Mouse (Mus musculus): ENCODE data around the gene Fig4.

Fig4 gene

GRCm38 (mm10) chr10:41156693-41157092, 146.4 kb downstream of the Fig4 start:
- Histone ChIP-seq H3K4me3 (replicated peaks; ENCODE audit: low read length) (no peak overlapping the region), H3K4me1 (replicated peaks; ENCODE audit: low read depth, low read length) (peaks cover 1% of the 10 kb centered on the region; the same call in 1 of the 2 replicates), H3K9me3 (ENCODE audit: low read length) (no peaks in the 10 kb centered on the region), H3K36me3 (ENCODE audit: insufficient read depth, low read length) (no peaks in the 10 kb centered on the region), H3K27me3 (ENCODE audit: insufficient read depth, low read length) (peaks cover 9% of the 10 kb centered on the region)
- TF ChIP-seq NANOG (IDR thresholded peaks at IDR 0.05; ENCODE audit: borderline replicate concordance, low read length) (no peak), POU5F1 (IDR thresholded peaks at IDR 0.05; ENCODE audit: borderline replicate concordance, low read length) (no peak), CTCF (conservative IDR thresholded peaks at IDR 0.05; ENCODE audit: low read length) (no peak)

- H3K4me3 ChIP-seq (replicated peaks; ENCODE audit: low read length), result no peak overlapping the region
- H3K27me3 ChIP-seq (ENCODE audit: insufficient read depth, low read length), result peaks cover 25% of the 10 kb centered on the region
- TF ChIP-seq CTCF (conservative IDR thresholded peaks at IDR 0.05; ENCODE audit: low read length) (no peak), NANOG (IDR thresholded peaks at IDR 0.05; ENCODE audit: borderline replicate concordance, low read length) (no peak), POU5F1 (IDR thresholded peaks at IDR 0.05; ENCODE audit: borderline replicate concordance, low read length) (no peak)
- no peaks in the 10 kb centered on the region for H3K36me3 ChIP-seq (ENCODE audit: insufficient read depth, low read length)
- peaks cover 11% of the 10 kb centered on the region for H3K4me1 ChIP-seq (replicated peaks; ENCODE audit: low read depth, low read length)
- H3K9me3 ChIP-seq (ENCODE audit: low read length), result no peaks in the 10 kb centered on the region
These were observed 149.8 kb downstream of the Fig4 start for GRCm38 (mm10) chr10:41153229-41153750.

- peaks cover 32% of the 10 kb centered on the region for H3K27me3 ChIP-seq (ENCODE audit: insufficient read depth, low read length)
- TF ChIP-seq CTCF (conservative IDR thresholded peaks at IDR 0.05; ENCODE audit: low read length) (no peak), NANOG (IDR thresholded peaks at IDR 0.05; ENCODE audit: borderline replicate concordance, low read length) (no peak), POU5F1 (IDR thresholded peaks at IDR 0.05; ENCODE audit: borderline replicate concordance, low read length) (no peak)
- no peaks in the 10 kb centered on the region for H3K36me3 ChIP-seq (ENCODE audit: insufficient read depth, low read length)
- H3K4me1 ChIP-seq (replicated peaks; ENCODE audit: low read depth, low read length), result peaks cover 11% of the 10 kb centered on the region
- H3K4me3 ChIP-seq (replicated peaks; ENCODE audit: low read length), result 0 out of 2 replicates have a peak overlapping the region, but pooled peaks have one; percentile 39
- H3K9me3 ChIP-seq (ENCODE audit: low read length), result no peaks in the 10 kb centered on the region
These were observed 151.2 kb downstream of the Fig4 start for GRCm38 (mm10) chr10:41151901-41152300.

- peaks cover 11% of the 10 kb centered on the region for H3K4me1 ChIP-seq (replicated peaks; ENCODE audit: low read depth, low read length)
- TF ChIP-seq CTCF (conservative IDR thresholded peaks at IDR 0.05; ENCODE audit: low read length) (no peak), NANOG (IDR thresholded peaks at IDR 0.05; ENCODE audit: borderline replicate concordance, low read length) (no peak), POU5F1 (IDR thresholded peaks at IDR 0.05; ENCODE audit: borderline replicate concordance, low read length) (no peak)
These were observed 151.6 kb downstream of the Fig4 start for GRCm38 (mm10) chr10:41151441-41151840.

GRCm38 (mm10) chr10:41151021-41151420, 152.0 kb downstream of the Fig4 start:
- TF ChIP-seq CTCF (conservative IDR thresholded peaks at IDR 0.05; ENCODE audit: low read length), result no peak
- TF ChIP-seq NANOG (IDR thresholded peaks at IDR 0.05; ENCODE audit: borderline replicate concordance, low read length), result no peak
- no peak for TF ChIP-seq POU5F1 (IDR thresholded peaks at IDR 0.05; ENCODE audit: borderline replicate concordance, low read length)
- peaks cover 39% of the 10 kb centered on the region for H3K27me3 ChIP-seq (ENCODE audit: insufficient read depth, low read length)
- no peaks in the 10 kb centered on the region for H3K9me3 ChIP-seq (ENCODE audit: low read length)
- peaks cover 11% of the 10 kb centered on the region for H3K4me1 ChIP-seq (replicated peaks; ENCODE audit: low read depth, low read length)
- no peaks in the 10 kb centered on the region for H3K36me3 ChIP-seq (ENCODE audit: insufficient read depth, low read length)
- H3K4me3 ChIP-seq (replicated peaks; ENCODE audit: low read length), result peak overlapping the region; percentile 39

More at GRCm38 (mm10) chr10:41151441-41151840, 151.6 kb downstream of the Fig4 start:
- peak overlapping the region; percentile 39; the same call in 1 of the 2 replicates for H3K4me3 ChIP-seq (replicated peaks; ENCODE audit: low read length)
- no peaks in the 10 kb centered on the region for H3K9me3 ChIP-seq (ENCODE audit: low read length)
- H3K27me3 ChIP-seq (ENCODE audit: insufficient read depth, low read length), result peaks cover 35% of the 10 kb centered on the region
- no peaks in the 10 kb centered on the region for H3K36me3 ChIP-seq (ENCODE audit: insufficient read depth, low read length)

GRCm38 (mm10) chr10:41150496-41150895, 152.6 kb downstream of the Fig4 start:
- no peak for TF ChIP-seq NANOG (IDR thresholded peaks at IDR 0.05; ENCODE audit: borderline replicate concordance, low read length)
- no peak for TF ChIP-seq CTCF (conservative IDR thresholded peaks at IDR 0.05; ENCODE audit: low read length)
- no peak for TF ChIP-seq POU5F1 (IDR thresholded peaks at IDR 0.05; ENCODE audit: borderline replicate concordance, low read length)
- Histone ChIP-seq H3K4me1 (replicated peaks; ENCODE audit: low read depth, low read length) (peaks cover 11% of the 10 kb centered on the region), H3K36me3 (ENCODE audit: insufficient read depth, low read length) (no peaks in the 10 kb centered on the region)

GRCm38 (mm10) chr10:41149307-41149706, 153.8 kb downstream of the Fig4 start:
- H3K4me1 ChIP-seq (replicated peaks; ENCODE audit: low read depth, low read length), result peaks cover 19% of the 10 kb centered on the region
- peaks cover 39% of the 10 kb centered on the region for H3K27me3 ChIP-seq (ENCODE audit: insufficient read depth, low read length)
- no peak overlapping the region for H3K4me3 ChIP-seq (replicated peaks; ENCODE audit: low read length)
- no peaks in the 10 kb centered on the region for H3K9me3 ChIP-seq (ENCODE audit: low read length)
- H3K36me3 ChIP-seq (ENCODE audit: insufficient read depth, low read length), result no peaks in the 10 kb centered on the region
- TF ChIP-seq POU5F1 (IDR thresholded peaks at IDR 0.05; ENCODE audit: borderline replicate concordance, low read length) (no peak), NANOG (IDR thresholded peaks at IDR 0.05; ENCODE audit: borderline replicate concordance, low read length) (no peak), CTCF (conservative IDR thresholded peaks at IDR 0.05; ENCODE audit: low read length) (no peak)

More at GRCm38 (mm10) chr10:41150496-41150895, 152.6 kb downstream of the Fig4 start:
- H3K4me3 ChIP-seq (replicated peaks; ENCODE audit: low read length), result no peak overlapping the region
- no peaks in the 10 kb centered on the region for H3K9me3 ChIP-seq (ENCODE audit: low read length)
- H3K27me3 ChIP-seq (ENCODE audit: insufficient read depth, low read length), result peaks cover 39% of the 10 kb centered on the region

GRCm38 (mm10) chr10:41146141-41146540, 156.9 kb downstream of the Fig4 start:
- H3K4me1 ChIP-seq (replicated peaks; ENCODE audit: low read depth, low read length), result peaks cover 12% of the 10 kb centered on the region

More at GRCm38 (mm10) chr10:41146141-41146540, 156.9 kb downstream of the Fig4 start:
- H3K9me3 ChIP-seq (ENCODE audit: low read length), result no peaks in the 10 kb centered on the region
- H3K4me3 ChIP-seq (replicated peaks; ENCODE audit: low read length), result no peak overlapping the region
- H3K27me3 ChIP-seq (ENCODE audit: insufficient read depth, low read length), result peaks cover 24% of the 10 kb centered on the region
- H3K36me3 ChIP-seq (ENCODE audit: insufficient read depth, low read length), result no peaks in the 10 kb centered on the region
- TF ChIP-seq POU5F1 (IDR thresholded peaks at IDR 0.05; ENCODE audit: borderline replicate concordance, low read length) (no peak), NANOG (IDR thresholded peaks at IDR 0.05; ENCODE audit: borderline replicate concordance, low read length) (no peak), CTCF (conservative IDR thresholded peaks at IDR 0.05; ENCODE audit: low read length) (no peak)
